Mouse (Mus musculus) gastrocnemius, postnatal 10 days (tissue): ENCODE results near the gene BC030867. TPM values are rescaled to one million over a fixed set of nuclear protein-coding genes. Genes with fewer than 3 reads are reported as not detected.
"Not testable (repeated sequence)": the region's sequence is repeated elsewhere in the genome, so short reads cannot be mapped to it uniquely, and the experiment has no call there.

Experiments
- DNase-seq: peaks from one replicate; pipeline ENCODE4 v3.0.0; 2021; ENCODE audit warnings: mixed read lengths
- total RNA-seq, 2 experiments: library from RNA; stranded (reverse); gene quantifications; 2 replicates each; pipeline ENCODE4 v1.2.3; 2021

The BC030867 gene
- total RNA-seq, 2 experiments from 2014 or later: 0.99 to 1.2 TPM

DNA sequence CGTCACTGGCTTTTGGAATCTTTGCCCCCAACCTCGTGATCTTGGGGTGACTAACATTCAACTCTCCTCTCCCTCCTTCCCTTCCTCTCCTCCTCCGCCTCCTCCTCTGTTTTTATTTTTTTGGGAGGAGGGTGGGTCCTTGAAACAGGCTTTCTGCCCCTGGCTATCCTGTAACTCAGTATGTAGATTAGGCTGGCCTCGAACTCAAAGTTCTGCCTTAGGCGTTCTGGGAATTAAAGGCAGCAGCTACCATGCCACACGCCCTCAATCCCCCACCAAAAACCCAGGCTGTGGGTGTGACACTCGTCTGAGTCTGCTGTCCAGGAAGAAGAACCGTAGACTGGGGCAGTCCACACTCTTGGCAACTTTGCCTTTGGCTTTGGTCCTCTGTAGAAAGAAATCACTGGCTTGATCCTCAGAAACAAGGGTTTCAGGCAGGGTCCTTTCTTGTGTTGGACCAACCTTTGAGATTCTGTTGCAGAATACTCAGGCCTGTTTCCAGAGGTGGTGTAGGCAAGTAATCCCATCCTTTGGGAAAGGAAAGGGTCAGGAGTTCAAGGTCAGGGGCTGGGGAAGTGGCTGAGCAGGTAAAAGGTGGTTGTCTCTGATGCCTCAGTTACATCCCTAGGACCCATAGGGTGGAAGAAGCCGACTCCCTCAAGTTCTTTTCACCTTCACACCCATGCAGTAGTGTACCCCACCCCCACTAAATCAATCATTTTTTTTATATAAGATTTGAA lies 839 bp downstream of the BC030867 start:
- DNase-seq: no peak

DNA sequence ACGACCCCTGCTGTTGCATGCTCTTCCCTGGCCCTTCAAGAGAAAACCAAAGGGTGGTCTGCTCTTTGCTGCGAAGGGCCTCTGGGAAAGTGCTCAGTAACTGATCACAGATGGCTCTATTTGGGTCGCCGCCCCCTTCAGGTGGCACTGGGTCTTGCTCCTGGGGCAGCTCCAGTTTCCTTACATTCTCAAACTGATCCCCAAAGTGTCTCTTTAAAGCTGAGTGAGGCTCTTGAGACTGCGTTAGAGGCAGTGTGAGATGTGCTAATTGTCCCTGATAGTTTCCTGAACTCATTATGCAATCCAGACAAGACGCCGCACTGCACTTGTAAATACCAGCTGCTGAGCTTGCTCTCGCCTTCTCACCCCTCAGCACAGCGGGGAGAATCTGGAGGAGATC lies 8.8 kb downstream of the BC030867 start:
- DNase-seq: no peak

DNA sequence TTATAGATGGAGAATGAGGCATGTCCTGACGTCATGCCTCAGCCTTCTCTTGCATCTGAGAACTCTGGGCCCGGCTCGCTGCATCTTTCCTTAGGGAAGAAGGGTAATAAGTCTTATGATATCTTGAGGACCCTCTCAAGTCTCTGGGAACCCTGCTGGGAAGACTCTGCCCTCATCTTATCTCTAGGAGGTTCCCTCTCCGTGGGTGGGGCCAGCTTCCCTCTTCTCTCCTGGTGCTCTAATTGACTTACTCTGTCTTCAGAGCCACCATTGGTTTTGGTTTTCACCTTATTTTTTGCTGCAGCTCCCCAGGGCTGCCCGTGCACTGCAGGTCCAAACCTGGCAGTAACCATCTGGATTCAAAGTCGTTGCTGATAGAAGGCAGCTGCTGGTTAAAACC lies 9.4 kb downstream of the BC030867 start:
- DNase-seq: no peak

DNA sequence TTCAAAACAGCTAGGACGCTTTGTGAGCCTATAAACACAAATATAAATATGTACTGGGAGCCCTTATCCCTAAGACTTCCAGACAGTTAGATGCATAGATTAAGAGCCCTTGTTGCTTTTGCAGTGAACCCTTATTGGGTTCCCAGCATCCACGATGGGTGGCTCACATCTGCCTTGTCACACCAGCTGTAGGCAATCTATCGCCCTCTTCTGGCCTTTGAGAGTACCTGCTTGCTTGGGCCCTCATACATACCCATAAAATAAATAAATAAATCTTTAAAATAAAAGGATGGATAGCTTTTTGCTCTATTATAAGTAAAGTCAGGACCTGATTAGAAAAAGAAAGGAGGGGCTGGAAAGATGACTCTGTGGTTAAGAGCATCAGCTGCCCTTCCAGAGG lies 9.8 kb downstream of the BC030867 start:
- no peak for DNase-seq

DNA sequence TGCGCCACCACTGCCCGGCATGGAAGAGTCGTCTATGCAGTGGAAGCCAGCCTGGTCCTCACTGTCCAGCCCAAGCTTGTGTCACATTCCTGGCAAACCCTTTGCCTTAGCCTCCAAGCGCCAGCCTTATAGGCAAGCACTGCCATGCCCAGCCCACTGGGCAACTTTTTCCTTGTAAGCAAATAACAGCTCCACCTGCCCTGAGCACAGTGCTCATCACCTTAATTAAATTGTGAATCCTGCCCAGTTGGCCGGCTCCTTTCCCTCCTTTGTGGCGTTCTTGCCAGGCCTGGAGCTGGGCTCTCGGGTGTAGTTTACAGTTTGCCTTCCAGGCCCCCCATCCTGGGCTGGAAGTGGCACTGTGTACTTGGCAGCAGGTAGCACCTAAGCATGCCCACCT lies 14.5 kb downstream of the BC030867 start:
- no peak for DNase-seq

DNA sequence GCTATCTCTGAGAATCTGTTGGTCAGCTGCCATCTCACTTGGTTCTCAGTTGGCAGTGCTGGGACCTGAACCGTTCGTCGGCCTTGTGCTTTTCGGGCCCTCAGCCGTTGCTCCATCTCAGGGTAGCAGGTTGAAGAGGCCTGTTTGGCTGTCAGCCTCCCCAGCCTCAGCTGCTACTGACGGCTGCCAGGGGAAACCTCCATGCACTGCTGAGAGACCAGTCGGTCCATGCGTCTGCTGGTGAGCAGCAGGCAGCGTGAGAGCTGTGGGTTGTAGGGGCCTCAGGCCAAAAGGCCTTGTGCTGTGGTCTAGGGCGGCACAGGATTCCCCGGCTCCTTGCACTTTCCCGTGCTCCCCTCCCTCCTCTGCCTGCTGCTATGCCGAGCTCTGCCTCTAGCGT lies 17.1 kb downstream of the BC030867 start:
- DNase-seq: no peak

DNA sequence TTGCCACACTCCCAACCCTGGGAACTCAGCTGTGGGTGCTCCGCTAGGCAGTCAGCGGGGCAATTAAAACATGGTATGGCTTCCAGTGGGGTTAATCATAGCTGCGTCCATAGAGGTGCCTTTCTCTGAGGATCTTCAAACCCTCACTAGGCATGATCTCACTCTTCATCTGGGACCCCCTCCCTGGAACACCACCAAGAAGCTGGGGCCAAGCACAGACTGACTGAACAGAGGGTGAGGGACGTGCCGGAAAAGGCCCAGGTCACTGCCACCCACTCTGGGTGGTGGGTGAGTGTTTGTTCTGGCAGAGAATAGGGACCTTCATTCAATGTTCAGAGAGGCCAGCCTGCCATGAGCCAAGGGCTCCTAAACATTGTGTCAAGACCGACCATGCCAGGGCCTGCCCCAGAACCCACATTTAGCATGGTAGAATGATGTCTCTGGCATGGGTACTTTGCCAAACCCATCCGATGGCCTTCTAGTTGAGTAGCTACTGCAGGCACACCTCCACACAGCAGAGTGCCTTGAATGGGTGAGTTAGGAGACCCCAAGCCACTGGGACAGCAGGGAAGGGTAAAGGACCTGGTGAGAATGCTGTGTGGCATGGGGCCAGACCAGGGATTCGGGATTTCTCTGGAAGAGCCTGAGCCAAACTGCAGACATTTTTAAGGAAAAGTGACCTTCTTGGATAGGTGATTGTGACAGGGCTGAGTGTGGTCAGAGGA lies 18.1 kb downstream of the BC030867 start:
- DNase-seq: no peak

DNA sequence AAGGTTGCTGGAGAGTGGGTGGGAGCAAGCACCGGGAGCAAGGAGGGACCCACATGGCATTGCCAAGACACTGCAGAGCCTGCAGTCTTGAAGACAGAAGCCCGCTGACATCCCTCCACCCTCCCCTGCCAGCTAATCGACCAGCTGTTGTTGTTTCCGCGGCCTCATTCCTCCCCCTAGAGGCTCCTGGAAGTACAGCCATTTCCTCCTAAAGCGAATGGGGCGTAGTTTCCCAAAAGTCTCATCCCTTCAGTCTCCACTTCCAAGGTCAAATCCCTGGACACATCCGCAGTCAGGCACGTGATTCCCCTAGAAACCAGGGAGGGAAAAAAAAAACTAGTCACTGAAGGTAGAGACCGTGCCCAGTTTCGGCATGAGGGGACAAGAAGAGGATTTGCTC lies 18.8 kb downstream of the BC030867 start:
- peak; percentile 68 for DNase-seq

DNA sequence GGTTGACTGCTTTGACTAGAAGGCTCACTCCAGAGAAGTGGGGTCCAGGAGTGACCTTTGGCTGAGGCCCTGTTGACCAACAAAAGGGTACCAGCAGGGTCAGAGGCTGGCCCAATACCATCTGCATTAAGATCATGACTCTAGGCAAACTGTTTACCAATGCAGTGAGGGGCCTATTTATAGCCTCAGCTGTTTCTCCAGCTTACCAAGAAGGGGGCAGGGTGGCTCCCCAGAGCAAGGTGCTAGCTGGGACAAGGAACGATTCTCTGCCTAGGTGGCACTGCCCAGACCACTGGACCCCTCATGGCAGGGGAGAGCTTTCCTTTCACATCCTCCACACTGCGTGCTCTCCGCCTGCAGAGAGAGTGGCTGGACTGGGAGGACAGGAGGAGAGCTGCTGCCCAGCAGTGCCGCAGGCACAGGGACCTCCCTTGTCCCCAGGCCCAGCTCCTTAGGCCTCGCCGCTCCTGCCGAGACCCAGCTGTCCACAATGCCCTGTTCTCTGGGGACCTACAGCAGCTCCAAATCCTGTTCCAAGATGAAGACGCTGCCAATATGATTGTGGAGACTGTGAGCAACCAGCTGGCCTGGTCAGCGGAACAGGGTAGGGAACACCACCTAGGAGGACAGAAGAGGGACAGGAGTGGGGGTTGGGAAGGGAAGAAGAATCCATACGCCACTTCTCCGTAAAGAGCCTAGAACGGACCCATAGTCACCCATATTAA lies 20.0 kb downstream of the BC030867 start, which contains the start of gene Asb16:
Gene Asb16, plus strand, starts transcription at position 224 of the 725 bp plus-strand sequence.
- no peak for DNase-seq

DNA sequence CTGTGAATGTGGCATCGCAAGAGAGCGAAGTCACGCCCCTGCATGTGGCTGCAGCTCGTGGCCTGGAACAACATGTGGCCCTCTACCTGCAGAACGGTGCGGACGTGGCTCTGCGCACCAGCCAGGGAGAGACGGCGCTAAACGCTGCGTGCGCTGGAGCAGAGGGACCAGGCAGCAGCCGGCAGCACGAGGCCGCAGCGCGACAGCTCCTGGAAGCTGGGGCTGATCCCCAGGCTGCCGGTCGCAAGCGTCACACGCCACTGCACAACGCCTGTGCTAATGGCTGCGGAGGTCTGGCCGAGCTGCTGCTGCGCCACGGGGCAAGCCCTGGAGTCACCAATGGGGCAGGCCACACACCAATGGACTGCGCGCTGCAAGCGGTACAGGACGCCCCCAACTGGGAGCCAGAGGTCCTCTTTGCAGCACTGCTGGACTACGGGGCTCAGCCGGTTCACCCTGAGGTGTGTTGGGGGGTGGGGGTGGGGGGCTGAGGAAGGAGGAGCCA lies 27.8 kb downstream of the BC030867 start:
- DNase-seq: no peak

DNA sequence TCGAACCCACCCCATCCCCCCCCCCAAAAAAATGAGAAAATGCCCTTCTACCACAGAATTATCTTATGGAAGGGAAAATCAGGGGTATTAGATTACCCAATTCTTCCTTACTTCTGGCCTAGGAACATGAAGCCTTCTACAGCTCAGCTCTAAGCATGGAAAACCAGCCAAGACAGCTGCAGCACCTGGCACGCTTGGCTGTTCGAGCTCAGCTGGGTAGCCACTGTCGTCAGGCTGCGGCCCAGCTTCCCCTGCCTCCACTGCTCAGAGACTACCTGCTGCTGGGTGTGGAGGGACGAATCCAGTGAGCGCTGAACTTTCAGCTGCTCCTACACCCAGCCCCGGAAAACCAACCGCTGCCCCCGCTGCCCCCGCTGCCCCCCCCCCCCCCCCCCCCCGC lies 29.1 kb downstream of the BC030867 start:
- no peak for DNase-seq

DNA sequence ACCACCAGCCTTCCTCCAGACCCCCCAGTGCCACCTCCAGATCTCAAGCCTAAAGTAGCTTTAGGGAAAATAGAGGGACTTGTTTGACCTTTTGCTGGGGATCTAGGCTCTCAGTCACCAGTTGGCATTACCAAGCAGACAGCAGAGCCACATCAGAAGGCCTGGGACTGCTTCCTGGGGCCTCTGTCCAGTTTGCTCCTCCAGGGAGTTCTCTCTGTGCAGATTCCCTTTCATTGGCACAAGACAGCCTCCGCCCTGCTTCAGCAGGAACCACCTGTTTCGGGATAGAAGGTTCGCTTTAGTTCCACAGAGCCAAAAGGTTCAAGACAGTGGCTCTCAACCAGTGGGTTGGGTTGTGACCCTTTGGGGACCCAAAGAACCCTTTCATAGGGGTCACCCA lies 30.9 kb downstream of the BC030867 start:
- no peak for DNase-seq

DNA sequence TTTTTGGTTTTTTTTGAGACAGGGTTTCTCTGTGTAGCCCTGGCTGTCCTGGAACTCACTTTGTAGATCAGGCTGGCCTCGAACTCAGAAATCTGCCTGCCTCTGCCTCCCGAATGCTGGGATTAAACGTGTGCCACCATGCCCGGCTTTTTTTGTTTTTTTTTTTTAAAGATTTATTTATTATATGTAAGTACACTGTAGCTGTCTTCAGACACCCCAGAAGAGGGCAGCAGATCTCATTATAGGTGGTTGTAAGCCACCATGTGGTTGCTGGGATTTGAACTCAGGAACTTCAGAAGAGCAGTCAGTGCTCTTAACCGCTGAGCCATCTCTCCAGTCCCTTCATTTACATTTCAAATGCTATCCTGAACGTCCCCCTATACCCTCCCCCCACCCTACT lies 31.6 kb downstream of the BC030867 start:
- not testable (repeated sequence) for DNase-seq

DNA sequence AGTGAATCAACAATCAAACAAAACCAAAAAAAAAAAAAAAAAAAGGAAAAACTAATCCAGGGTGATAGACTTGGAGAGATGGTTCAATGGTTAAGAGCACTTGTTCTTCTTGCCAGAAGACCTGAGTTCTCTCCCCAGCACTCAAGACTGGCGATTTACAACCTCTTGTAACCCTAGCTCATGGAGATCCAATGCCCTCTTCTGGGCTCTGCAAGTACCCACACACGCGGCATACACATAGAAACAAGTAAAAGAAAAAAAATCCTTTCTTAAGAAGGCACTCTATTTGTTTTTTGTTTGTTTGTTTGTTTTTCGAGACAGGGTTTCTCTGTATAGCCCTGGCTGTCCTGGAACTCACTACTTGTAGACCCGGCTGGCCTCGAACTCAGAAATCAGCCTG lies 35.2 kb downstream of the BC030867 start:
- DNase-seq: no peak

DNA sequence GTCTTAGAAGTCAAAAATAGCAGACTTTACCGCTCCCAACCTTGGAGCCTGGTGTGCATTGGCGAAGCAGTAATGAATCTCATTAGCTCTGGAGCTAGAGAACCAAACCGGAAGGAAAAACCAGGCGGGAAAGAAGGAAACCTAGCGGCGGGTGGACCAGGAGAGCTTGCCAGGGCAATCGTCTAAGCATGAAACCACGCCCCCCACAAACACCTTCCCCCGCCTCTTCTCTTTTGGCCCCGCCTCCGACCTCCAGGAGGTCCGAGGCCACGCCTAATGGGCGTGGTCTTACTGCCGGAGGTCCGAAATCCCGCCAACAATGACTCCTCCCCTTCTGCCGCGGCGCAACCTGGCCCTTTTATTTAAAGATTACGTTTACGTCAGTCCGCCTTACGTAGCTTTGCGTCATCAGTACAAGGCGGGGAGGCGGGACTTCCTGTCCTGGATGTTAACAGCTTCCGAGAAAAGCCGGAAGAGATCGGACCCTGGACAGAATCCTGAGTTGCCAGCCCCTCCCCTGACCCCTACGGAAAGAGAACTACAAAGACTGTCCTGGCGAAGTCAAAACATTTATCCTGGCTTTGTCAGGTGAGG lies 35.9 kb downstream of the BC030867 start, which contains the start of gene Tmub2:
Gene Tmub2, plus strand, starts transcription at position 431 of the 594 bp plus-strand sequence.
- DNase-seq: peak; percentile 88

DNA sequence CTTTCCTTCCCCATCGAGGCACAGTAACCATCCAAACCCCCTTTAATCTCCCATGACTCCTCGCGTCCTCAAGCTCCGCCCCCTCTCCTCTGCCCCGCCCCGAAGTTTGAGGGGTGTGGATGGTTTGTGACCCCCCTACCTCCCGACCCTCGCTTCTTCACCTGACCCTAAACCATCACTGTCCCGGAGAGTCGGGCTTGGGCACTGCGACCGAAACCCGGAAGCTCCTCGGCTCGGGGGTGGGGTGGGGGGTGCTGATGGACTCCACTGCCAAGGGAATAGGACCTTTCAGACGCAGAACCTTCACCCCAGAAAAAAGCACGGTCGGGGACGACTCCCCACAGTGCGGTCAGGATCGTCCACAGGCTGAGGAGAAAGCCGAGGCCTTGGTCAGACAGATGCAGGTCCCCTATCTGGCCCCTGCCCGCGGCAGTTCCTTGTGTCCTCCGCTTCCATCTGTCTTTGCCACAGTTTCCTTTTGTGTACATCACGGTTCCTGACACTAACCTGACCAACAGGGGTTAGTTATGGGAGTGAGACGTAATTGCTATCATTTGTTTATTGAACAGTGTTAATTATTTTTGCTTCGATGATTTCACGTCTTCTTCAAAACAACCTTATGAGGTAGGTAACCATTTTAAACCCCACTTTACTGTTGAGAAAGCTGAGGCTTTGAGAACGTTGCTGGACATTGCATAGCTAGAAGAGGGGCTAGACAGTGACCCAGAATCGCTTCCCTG lies 36.6 kb downstream of the BC030867 start:
- peak; percentile 67 for DNase-seq

DNA sequence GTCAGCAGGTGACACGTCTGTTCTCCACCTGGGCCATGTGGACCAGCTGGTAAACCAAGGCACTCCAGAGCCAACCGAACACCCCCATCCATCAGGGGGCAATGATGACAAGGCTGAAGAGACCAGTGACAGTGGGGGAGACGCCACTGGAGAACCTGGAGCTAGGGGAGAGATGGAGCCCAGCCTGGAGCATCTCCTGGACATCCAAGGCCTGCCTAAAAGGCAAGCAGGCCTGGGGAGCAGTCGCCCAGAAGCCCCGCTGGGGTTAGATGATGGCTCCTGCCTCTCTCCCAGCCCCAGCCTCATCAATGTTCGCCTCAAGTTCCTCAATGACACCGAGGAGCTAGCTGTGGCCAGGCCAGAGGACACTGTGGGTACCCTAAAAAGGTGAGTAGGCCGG lies 38.8 kb downstream of the BC030867 start:
- DNase-seq: no peak

DNA sequence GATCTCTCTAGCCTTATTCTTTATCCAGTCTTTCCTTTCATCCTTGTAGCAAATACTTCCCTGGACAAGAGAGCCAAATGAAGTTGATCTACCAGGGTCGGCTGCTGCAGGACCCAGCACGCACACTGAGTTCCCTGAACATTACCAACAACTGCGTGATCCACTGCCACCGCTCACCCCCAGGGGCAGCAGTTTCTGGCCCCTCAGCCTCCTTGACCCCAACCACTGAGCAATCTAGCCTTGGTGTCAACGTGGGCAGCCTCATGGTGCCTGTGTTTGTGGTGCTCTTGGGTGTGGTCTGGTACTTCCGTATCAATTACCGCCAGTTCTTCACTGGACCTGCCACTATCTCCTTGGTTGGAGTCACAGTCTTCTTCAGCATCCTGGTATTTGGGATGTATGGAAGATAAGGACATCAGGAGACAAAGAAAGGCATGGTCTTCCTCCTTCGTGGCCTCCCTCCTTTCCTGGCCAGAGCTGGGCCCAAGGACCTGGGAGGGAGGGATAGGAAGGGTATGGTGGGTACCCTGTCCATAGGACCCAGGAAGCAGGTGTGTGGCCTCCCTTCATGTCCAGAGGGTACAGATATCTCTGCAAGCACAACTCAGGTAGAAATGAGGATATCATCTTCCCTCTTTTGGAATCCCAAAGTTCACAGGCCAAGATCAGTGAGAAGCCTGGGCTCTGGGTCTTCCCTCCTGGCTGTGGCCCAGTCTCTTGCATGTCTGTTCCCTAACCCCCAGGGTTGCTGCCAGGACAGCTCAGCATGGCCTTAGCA lies 39.5 kb downstream of the BC030867 start:
- no peak for DNase-seq

DNA sequence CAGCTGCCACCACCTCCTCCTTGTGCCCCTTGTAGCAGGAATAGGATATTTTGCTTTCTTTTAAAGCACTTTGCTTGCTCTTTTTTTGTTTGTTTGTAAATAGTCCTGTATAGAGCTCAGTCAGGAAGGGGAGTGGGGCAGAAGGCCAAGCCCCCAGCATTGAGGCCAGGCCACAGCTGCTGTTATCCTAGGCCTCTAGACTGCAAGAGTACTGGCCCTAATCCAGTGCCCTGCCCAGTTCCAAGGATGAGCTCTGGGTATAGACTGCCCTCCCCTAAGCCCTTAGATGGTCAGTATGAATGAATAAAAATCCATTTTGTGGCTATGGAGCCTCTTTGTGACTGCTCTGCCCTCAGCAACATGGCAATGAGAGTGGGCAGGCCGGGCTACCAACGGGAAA lies 40.2 kb downstream of the BC030867 start:
- no peak for DNase-seq

DNA sequence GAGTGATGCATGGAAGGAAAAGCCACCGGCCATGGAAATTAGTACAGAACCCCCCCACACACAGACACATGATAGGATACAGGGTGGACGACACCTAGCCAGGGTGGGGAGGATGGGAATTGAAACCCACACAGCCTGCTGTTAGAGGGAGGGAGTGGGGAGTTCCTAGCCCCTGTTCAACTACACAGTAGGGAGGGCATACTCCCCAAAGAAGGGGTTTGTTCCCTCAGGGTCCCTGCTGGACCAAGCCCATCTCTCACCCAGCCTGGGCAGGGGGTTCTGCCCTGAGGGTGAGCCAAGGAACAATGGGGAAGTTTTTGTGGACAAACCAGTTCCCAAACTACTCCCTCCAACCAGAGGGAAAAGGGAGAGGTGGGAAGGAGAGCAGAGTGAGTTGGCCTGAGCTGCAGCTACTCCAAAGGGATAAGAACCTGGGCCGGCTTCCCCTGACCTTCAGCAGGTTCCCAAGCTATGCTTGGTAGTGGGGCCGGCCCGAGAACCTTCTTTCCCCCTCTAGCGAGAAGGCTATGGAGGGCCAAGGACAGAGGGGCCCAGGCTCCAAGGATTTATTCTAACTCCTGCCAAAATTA lies 40.9 kb downstream of the BC030867 start:
- no peak for DNase-seq

DNA sequence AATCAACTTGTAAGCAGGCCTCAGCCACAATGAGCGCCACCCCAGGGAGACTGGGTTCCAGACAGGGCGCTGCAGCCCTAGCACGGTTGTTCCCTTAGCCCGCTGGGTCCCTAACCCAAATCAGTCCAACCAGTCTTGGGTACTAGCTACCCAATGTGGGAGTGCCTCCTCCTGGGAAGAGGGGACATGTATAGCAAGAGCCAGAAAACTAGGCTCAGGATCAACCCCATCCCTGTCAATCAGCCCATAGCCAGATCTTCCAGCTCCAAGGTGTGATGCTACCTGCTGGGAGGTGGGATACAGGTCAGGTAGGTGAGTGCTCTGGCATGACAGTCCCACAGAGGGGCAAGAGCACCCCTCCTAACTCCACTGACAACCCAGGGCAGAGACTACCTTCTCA lies 41.5 kb downstream of the BC030867 start:
- DNase-seq: no peak
